Mouse (Mus musculus): ENCODE data around the gene Zscan18.
"Not testable (repeated sequence)": the region's sequence is repeated elsewhere in the genome, so short reads cannot be mapped to it uniquely, and the experiment has no call there.

Gene Zscan18

DNA sequence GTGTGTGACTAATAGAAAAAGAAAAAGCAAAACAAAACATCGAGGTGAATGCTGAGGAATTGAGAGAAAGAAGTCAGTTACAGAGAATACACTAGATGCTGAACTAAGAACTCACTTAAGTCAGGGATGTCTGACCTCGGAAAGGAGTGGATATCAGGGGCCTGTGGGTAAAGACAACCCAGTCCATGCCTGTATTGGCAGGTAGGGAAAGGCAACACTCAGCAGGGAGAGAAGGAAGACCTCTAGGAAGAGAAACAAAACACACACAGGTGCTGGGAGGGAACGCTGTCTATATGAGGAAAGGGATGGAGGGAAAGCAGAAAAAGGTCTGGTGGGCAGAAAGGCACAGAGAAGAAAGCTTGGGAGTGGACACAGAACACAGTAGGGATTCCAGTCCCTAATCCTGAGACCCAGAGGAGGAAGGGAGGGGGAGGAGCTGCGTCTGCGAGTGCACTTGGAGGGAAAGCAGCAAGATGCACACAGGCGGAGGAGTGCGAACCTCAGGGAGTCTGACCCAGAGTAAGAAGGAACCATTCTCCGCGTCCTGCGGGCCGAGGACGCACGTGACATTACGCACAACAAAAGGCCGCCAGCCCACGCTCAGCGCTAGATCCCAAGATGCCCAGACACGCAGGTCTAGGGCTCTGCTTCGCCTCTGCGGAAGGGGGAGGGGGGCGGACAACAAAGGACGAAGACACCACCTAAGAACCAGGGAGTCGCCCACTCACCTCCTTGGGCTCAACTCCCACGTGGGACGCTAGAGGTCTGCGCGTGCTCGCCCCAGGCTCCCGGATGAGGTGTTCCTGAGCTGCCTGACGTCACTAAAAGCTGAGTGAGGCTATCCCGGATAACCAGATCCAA, at the start of gene Zscan18:
TSS of gene Zscan18 (minus strand) at position 770 of the 861 bp plus-strand sequence.
- DNase-seq (ENCODE audit: low spot score in 2 of 2), result peak; percentile 34 to 45

DNA sequence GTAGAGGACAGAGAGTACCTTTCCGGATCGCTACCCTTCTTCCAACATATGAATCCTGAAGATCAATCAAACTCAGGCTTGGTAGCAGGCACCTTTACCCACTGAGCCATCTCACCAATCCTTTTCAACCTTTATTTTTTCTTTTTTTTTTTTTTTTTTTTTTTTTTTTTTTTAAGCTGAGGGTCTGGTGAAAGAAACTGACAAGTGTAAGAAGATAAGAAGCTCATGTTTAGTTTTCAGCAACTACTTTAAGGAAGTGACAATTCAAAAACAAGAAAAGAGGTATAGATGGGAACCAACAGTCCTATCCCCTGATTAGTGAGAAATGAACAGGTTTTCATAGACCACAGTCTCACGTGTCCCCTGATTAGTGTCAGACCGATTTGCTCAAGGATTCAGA, 32.3 kb upstream of the Zscan18 start:
- no peak for DNase-seq (ENCODE audit: low spot score in 2 of 2)

DNA sequence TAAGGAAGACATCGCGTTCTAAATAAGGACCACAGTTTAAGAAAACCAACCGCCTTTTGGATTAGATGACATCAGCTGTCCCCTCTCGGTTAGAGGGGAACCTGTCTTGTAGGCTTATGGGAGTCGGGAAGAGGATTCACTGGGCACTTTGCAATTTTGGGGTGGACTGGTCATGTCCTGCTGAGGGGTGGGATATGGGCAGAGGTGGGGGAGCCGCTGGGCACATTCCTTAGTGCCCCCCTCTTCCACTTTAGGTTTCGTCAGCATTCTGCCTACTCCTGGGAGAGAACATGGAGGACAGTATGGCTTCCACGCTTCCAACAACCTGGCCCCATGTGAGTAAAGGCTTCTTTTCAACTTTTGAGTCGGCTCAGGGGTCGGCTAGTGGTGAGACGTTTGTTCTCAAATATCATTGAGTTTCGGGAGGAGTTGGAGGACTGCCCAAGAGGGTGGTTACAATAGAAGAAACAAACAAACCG, 31.8 kb upstream of the Zscan18 start:
- peak in 1 of 2 experiments; percentile 5 for DNase-seq (ENCODE audit: low spot score in 2 of 2)

DNA sequence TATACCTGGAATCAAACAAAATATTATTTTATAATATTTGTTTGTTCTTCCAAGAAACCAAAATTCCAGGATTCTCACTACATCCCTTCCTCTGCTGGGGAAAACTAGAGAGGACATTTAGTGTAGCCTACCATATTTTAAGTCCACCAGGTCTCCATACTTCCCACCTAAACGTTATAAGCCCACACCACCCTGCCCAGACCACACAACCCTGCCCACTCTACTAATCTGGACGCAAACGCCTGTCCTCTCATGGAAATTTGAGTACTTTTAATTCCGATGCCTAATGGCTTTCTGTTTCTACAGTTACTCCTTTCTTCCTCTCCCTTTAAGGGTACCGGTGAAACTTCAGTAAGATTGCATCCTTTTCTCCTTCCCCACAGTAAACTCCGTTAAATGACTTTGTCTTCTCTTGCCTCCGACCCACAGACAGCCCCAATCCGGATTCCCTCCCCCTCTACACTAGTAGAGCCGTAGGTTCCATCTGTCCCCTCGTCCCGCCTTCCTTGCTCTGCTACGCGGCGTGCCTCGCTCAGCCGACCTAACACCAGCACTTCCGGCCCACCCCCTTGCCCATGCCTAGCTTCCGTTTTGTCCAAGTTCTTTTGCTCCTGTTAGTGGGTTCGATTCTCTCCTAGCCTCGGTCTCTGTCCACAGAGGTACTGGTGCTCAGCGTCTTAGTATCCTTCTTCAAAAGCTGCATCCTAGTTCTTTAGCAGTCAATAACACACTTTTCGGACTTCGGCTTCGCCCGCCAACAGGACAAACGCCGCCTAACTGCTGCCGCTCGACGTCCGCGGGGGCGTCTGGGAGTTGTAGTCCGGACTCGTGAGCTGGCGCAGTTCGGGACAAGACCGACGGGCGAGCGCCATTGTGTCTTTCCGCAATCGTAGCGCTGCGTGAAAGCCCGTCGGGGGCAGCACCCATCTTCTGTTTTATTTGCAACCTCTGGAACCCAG, 31.0 kb upstream of the Zscan18 start, which contains the start of gene Zfp110:
TSS of gene Zfp110 (plus strand) at position 600 of the 959 bp plus-strand sequence.
- peak; percentile 90 for DNase-seq (ENCODE audit: low spot score in 2 of 2)

DNA sequence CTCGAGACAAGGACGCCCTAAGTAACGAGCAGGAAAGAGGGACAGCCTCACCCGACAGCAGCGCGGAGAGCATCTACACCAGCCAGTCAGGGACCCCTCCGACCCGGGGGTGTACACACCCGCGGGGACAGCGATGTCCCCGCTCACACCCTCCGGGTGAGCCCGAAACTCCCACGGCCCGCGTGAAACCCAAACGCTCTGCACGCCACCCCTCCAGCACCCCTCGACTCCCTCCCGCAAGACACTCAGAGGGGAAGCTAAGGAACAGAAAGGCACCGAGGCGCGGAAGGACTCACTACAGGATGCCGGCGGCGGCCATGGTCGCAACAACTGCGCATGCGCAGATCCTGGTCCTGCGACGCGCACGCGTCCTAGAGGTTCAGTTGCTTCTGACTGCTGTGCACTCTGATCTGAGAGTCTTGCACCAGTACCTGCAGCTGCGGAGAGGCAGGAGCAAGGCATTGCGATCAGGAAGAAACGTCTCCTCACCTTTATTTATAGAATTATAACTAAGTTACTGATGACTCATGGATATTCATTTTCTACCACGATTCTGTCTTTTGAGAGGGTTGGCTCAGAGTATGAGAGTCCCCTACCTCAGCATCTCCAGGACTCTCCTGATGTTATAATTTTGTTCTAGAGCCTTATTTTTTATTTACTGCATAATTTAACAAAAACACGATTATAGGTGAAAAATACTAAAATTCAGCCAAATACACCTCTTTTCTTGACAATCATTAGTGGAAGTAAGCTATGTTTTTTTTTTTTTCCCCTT, 15.3 kb upstream of the Zscan18 start, which contains the start of gene Zfp329:
TSS of gene Zfp329 (minus strand) at position 338 of the 775 bp plus-strand sequence.
- DNase-seq (ENCODE audit: low spot score in 2 of 2), result peak; percentile 89 to 90

DNA sequence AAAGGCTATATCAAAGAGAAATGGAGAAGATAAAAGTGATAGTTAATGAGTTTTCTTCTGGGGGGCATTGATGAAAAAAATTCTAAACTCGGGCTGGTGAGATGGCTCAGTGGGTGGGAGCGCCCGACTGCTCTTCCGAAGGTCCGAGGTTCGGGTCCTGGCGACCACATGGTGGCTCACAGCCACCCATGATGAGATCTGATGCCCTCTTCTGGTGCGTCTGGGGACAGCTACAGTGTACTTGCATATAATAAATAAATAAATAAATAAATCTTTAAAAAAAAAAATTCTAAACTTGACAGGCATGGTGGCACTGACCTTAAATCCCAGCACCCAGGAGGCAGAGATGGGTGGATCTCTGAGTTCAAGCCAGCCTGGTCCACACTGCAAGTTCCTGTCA, 12.1 kb upstream of the Zscan18 start:
- no peak for DNase-seq (ENCODE audit: low spot score in 2 of 2)

DNA sequence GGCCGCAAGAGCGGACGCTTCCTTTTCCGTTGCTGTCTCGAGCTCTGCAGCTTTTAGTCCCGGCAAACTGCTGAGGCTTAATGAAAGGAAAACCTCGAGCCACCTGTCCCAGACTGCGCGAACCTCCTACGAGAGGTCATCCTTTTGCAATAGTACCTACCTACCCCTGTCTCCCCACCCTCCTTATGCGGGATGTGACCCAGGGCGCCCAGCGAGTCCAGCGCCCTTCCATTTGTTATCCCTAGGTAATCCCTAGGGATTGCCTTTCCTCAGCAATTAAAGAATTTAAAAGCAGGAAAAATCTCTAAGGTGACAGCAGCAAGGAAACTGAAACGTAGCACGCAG, 264 bp upstream of the Zscan18 start:
- no peak for DNase-seq (ENCODE audit: low spot score in 2 of 2)

DNA sequence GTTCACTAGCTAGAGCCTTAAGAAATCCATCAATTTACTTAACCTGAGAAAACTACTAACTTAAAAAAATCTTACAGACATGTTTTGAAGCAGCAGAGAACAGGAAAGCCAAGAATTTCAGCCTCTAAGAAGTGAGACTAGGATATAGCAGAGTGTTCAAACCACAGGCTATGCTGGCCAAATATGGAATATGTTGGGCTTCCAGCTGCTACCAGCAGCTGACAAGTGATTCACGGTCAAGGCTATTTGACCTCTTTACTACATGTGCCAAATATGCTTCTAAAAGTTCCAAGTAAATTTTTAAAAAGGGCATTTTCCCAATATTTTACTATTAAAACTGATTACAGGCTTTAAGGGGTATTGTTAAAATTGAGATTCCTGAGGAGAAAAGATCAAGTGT, 3.9 kb downstream of the Zscan18 start:
- DNase-seq (ENCODE audit: low spot score in 2 of 2), result no peak

DNA sequence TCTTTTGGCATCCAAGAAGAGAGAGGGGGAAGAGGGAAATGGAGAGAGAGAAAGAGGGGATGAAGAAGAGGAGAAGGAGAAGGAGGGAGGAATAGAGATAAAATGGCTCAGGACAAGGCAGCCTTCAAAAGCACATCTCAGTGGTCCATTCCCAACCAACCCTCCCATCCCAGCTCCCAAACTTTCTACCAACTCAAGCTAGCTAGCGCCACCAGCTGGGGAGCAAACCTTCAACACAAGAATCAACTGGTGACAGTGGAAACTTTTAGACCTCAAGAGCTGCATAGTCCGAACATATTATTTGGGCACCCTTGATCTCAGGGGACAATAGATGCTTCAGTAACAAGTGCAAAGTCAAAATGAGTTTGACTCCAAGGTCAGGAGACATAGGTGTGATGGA, 5.5 kb downstream of the Zscan18 start:
- DNase-seq (ENCODE audit: low spot score in 2 of 2), result no peak

DNA sequence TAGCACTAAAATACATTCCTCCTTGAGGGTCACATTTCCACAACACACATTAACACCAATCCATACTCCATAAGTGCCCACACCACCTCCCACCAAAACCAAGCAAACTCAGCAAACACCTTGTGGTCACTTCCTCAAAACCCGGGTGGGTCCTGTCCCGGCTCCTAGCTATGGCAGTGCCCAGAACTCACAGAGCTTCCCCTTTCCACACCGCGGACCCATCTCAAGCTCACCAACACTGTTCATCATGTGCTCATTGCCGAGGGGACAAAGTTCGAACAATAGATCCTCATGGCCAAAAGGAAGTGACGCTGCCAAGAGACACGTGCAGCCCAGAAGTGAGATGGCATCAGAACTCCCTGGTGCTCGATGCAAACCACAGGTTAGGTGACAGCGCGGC, 10.8 kb downstream of the Zscan18 start:
- not testable (repeated sequence) for DNase-seq (ENCODE audit: low spot score in 2 of 2)

DNA sequence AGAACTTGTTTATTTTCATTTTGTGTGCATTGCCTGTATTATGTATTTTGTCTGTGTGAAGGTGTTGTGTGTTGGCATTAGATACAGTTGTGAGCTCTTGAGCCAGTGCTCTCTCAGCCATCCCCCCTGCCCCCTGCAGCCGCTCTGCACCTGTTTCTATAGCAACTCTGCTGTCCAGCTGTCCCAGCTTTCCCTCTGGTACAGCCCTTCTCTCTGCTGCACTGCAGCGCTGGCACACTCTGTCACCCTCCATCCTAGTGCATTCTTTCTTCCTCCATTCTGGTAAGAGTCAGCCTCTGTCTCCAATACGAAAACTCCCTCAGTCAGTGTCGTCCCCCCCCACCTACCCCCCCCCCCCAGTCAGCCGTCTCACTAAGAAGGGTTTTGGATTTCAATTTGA, 15.4 kb downstream of the Zscan18 start:
- DNase-seq (ENCODE audit: low spot score in 2 of 2), result no peak

DNA sequence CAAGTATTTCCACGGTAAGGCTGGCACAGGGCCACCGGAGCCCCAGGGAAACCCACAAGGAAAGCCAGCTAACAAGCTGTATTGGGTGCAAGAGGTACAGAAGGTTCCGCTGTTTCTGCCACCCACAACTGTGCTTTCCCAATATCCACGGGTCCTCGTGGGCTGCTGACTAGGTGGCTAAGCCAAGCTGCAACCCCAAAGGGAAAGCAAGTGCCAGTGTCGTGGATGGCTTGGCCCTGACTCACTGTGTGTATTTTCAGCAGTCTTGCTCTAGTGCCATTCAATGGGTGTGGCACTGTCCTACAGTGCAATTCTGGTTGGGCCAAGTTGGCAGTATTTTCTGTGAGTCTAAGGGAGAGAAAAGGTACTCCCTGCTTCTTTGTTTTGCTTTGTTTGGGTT, 16.1 kb downstream of the Zscan18 start:
- no peak for DNase-seq (ENCODE audit: low spot score in 2 of 2)

DNA sequence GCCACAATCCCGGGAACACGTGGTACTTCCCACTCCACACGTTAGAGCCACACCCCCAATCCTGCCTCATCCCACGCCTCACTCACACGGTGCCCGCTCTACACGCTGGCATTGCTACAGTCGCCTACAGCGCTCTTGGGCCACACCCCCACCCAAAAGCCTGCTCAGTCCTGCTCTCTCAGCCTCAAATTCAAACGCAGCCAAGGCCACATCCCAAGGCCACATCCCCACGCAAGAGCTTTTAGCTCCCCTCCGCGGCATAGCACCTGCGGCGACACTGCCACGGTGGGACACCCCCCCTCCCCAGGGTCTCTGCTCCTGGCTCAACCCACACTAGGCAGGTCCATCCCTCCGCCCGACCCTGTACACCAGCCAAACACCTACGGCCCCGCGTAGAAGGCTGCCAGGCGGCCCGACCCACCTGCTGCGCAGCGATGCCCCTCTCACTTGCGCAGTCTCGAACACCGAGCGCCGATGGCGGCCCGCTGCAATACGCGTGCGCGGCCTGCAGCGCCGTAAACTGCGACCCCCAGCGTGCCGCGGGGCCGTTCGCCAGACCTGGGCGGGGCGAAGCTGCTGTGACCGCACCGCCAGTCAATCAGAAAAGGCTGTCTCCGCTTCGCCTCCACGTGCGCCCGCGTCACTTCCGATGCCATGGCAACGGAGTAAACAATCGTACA, 23.1 kb downstream of the Zscan18 start:
- peak; percentile 67 to 68 for DNase-seq (ENCODE audit: low spot score in 2 of 2)

DNA sequence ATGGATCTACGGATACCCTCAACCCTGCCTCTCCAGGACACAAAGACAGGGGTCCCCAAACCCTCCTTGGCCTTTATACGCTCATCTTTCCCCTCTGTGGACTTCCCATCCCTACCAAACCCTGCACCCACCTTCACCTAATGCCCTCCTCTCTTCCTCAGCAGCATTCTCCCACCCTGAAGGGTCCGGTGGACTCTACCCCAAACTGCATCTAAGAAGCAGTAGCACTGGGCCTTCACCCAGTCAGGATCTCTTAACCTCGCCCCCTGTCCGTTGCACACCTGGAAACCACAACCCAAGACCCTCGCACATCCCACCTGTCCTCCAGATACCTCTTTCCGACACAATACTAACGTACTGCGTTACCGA, 23.7 kb downstream of the Zscan18 start:
- DNase-seq (ENCODE audit: low spot score in 2 of 2), result no peak

DNA sequence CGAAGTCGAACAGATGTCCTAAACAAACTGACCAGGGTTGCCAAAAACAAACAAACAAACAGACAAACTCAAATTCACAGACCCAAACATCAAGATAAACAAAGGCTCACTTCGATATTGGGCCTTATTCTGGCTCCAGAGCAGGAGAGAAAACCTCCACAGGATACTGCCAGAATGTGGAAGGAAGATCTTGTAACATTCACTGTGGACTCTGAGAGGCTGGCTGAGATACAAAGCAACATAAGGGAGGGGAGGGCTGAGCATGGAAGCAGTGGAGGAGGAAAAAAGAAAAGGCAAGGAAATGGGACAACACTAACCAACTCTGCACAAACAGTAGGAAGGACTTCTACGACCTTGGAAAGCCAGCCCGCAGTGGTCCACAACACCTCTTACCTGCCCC, 24.3 kb downstream of the Zscan18 start:
- no peak for DNase-seq (ENCODE audit: low spot score in 2 of 2)

DNA sequence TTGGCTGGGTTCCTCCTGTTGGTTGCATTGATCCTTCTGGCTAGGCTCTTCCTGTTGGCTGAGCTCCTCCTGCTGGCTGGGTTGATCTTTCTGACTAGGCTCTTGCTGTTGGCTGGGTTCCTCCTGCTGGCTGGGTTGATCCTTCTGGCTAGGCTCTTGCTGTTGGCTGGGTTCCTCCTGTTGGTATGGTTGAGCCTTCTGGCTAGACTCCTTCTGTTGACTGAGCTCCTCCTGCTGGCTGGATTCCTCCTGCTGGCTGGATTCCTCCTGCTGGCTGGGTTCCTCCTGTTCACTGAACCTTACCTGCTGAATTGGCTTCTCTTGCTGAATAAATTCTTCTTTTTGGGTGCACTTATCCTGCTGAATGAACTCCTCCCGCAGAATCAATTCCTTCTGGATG, 28.8 kb downstream of the Zscan18 start:
- DNase-seq (ENCODE audit: low spot score in 2 of 2), result no peak

DNA sequence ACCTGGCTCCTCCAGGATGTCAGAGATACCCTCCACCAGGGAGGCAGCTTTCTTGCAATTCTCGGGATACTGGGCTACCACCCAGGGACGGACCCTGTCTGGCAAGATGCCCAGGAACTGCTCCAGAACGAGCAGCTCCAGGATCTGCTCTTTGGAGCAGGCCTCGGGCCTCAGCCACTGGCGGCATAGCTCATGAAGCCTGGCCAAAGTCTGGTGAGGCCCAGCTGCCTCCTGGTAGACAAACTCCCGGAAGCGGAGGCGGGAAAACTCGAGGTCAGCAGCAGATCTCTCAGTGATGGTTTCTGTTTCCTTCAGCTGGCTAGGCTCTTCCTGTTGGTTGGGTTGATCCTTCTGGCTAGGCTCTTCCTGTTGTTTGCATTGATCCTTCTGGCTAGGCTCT, 29.3 kb downstream of the Zscan18 start:
- no peak for DNase-seq (ENCODE audit: low spot score in 2 of 2)

DNA sequence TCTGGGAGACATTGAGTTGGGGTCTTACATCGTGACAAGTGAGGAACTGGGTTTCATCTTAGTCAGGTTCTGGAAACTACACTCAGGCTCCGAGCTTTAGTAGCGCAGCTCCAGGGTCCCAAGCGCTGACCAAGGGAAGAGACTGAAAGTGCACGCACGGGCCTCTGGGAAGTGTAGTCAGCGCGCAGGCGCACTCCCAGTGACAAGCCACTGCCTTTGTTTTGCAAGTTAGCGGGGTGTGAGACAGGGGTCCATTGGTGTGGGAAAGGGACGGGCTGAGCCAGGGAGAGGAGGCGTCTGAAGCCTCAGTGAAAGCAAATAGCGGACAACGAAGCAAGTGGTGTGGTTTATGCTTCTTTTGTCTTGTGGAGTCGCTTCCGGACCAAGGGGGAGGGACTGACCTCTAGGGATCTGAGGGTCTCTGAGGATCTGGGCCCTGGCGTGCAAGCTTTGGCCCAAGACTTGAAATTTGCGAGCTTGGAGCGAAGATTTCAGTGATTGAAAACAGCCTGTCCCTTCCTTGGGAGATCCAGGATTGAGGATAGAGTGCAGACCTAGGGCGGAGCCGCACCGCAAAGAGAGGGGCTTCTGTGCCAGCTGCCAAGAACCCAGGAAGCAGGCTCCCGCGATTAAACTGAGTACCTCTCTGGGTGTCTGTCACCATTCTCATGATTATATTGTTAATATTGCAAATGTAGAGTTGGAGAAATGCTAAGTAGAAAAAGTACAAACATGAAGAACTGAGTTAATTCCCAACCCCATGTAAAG, 53.8 kb downstream of the Zscan18 start:
- no peak for DNase-seq (ENCODE audit: low spot score in 2 of 2)

DNA sequence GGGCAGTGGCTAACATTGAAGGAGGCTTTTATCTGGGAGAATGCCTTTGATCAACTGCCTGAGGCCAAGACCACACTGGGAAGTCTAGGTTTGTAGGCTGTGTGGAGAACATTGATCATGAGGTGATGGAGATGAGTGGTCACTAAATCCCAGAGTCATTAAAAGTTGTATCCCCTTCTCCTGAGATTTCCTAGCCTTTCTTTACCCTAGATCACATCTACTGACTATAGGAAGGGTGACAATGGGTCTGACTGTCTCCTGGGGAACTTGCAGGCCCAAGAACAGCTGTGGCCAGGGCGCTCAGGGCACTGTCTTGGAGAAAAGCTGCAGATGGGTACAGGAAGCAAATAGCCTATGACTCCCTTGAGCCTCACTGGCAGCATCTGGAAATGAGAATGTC, 68.5 kb downstream of the Zscan18 start, which contains the start of gene Vmn2r56:
TSS of gene Vmn2r56 (minus strand) at position 101 of the 400 bp plus-strand sequence.
- no peak for DNase-seq (ENCODE audit: low spot score in 2 of 2)

All from spleen, postnatal 36 days (tissue).